Mouse (Mus musculus) C2C12 (cell line): ENCODE results near the gene Togaram1.

Experiments
- CTCF ChIP-seq: IDR thresholded peaks from one replicate; pipeline ENCODE4 v1.5.1; 2011; ENCODE audit not compliant: control insufficient read depth, insufficient read depth, insufficient read length
- MAX ChIP-seq: IDR thresholded peaks from one replicate; pipeline ENCODE4 v1.6.1; 2011; ENCODE audit warnings: mild to moderate bottlenecking, control low read depth
- MYOG ChIP-seq: IDR thresholded peaks from one replicate; pipeline ENCODE4 v1.6.1; 2011; ENCODE audit not compliant: control insufficient read depth, insufficient read length; ENCODE audit errors: extremely low read depth
- USF1 ChIP-seq: IDR thresholded peaks from one replicate; pipeline ENCODE4 v1.6.1; 2011; ENCODE audit warnings: low read depth, mild to moderate bottlenecking, control low read depth, moderate library complexity

GRCm38 (mm10) chr12:64972063-64972462 lies 6.5 kb downstream of the Togaram1 start:
- TF ChIP-seq USF1 (no peak), CTCF (no peak), MAX (no peak), MYOG (no peak)
